Mouse (Mus musculus): ENCODE measurements at regions not wholly inside any gene's neighbourhood (a gene's known extent, or its start where the extent isn't known, plus 50 kb on each side); places are given as distances from the start of the nearest gene placed in this dataset.

DNA sequence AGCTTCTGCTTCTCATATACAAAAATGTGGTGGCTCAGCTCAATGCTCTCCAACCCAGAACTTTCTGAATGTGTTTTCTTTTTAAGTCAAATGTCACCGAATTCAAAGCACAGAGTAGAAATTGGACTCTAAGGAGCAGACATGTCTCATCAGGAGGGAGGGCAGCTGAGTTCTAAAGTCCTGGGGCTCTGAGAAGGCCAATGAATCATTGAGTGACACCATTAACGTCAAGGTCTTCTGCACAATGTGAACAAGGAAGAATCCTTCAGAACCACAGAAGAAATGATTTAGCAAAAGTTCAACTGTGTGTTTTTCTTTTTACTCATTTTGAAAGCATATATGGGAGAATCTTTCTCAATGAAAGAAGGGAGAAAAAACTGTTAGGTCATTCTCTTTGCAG lies 88.6 kb upstream of the Tbl1x start:
- TF ChIP-seq CTCF (IDR thresholded peaks at IDR 0.05; ENCODE audit: borderline replicate concordance, insufficient read depth, low read length) (no peak), POLR2A (IDR thresholded peaks at IDR 0.05; ENCODE audit: low read depth, low read length) (no peak)

All from embryonic fibroblast, embryonic 13.5 days (primary cell).